Mouse (Mus musculus) testis, adult 2 months (tissue): ENCODE measurements at regions not wholly inside any gene's neighbourhood (a gene's known extent, or its start where the extent isn't known, plus 50 kb on each side); places are given as distances from the start of the nearest gene placed in this dataset.

Experiments used
- CTCF ChIP-seq: fragments of 200-500 bp; IDR thresholded peaks from 2 replicates; pipeline ENCODE4 v1.5.1; 2012; ENCODE audit warnings: low read depth, mild to moderate bottlenecking, inconsistent platforms, low read length, moderate library complexity; ENCODE audit not compliant: control insufficient read depth, insufficient read depth, insufficient replicate concordance
- POLR2A ChIP-seq: fragments of 200-500 bp; IDR thresholded peaks from 2 replicates; pipeline ENCODE4 v1.6.1; 2012; ENCODE audit warnings: low read depth, mild to moderate bottlenecking, inconsistent platforms, low read length, moderate library complexity; ENCODE audit not compliant: control insufficient read depth

GRCm38 (mm10) chr7:40392699-40393098 lies 505.4 kb upstream of the Vstm2b start:
- TF ChIP-seq POLR2A (no peak), CTCF (no peak)
